Mouse (Mus musculus) stomach, postnatal 0 days (tissue): Measurements from ENCODE around the gene Sema6b. TPM values are rescaled to one million over a fixed set of nuclear protein-coding genes. Genes with fewer than 3 reads are reported as not detected.

ENCODE experiments used
- ATAC-seq: fragments of 200-750 bp; cut with Nextera tagmentation; 2 replicates; pipeline ENCODE4 v1.8.0; 2017; ENCODE audit not compliant: low FRiP score, low TSS enrichment
- DNase-seq: peaks from one replicate; pipeline ENCODE4 v3.0.0-alpha.2; 2016; ENCODE audit warnings: low spot score
- H3K27ac ChIP-seq: fragments of 300-500 bp; sonication (generic); replicated peaks from 2 replicates; pipeline ENCODE4 v1.5.1; 2014; ENCODE audit warnings: mild to moderate bottlenecking, control low read depth
- H3K27me3 ChIP-seq: fragments of 300-500 bp; sonication (generic); 2 replicates; pipeline ENCODE4 v1.6.1; 2014; ENCODE audit warnings: low read length; ENCODE audit not compliant: control insufficient read depth, insufficient read depth
- H3K36me3 ChIP-seq: fragments of 300-500 bp; sonication (generic); 2 replicates; pipeline ENCODE4 v1.6.1; 2014; ENCODE audit warnings: low read length, mixed read lengths; ENCODE audit not compliant: control insufficient read depth, insufficient read depth
- H3K4me1 ChIP-seq: fragments of 300-500 bp; sonication (generic); replicated peaks from 2 replicates; pipeline ENCODE4 v1.6.1; 2014; ENCODE audit warnings: antibody characterized with exemption; ENCODE audit not compliant: control insufficient read depth, insufficient read depth
- H3K4me2 ChIP-seq: fragments of 300-500 bp; sonication (generic); replicated peaks from 2 replicates; pipeline ENCODE4 v1.6.1; 2014; ENCODE audit warnings: low read depth, mild to moderate bottlenecking, control low read depth, moderate library complexity
- H3K4me3 ChIP-seq: fragments of 300-500 bp; sonication (generic); 2 replicates; pipeline ENCODE4 v1.5.1; 2014; ENCODE audit warnings: low read depth, low read length, control low read depth
- H3K9ac ChIP-seq: fragments of 300-500 bp; sonication (generic); 2 replicates; pipeline ENCODE4 v1.6.1; 2014; ENCODE audit warnings: mild to moderate bottlenecking, low read length, control low read depth, mixed read lengths
- H3K9me3 ChIP-seq: fragments of 300-500 bp; sonication (generic); 2 replicates; pipeline ENCODE4 v1.6.1; 2016; ENCODE audit warnings: low read length; ENCODE audit not compliant: control insufficient read depth
- CTCF ChIP-seq: IDR thresholded peaks from 2 replicates; pipeline ENCODE4 v1.5.1; 2016; ENCODE audit warnings: antibody characterized with exemption, low read depth, mild to moderate bottlenecking, moderate library complexity
- EP300 ChIP-seq: optimal IDR thresholded peaks from 2 replicates; pipeline ENCODE3; 2016; ENCODE audit warnings: antibody characterized with exemption
- WGBS: fragments of 180-500 bp; shearing (Covaris S2); extraction: QIAGEN DNeasy Blood & Tissue Kit; methylation state at CpG from one replicate; pipeline ENCODE4 v1.1.7; 2014; 5-methylcytosine and 5-hydroxymethylcytosine counted together
- microRNA-seq: library from miRNA; unstranded; fragments of <30 nt; microRNA quantifications from one replicate; pipeline ENCODE4, GENCODE M21; 2016
- polyA plus RNA-seq: library from polyadenylated mRNA; unstranded; fragments of >200 nt; fragmentation: Nextera tagmentation; extraction: Ambion mirVana; gene quantifications from 2 replicates; pipeline ENCODE4 v1.2.1, GENCODE M21; 2015

Sema6b gene
- polyA plus RNA-seq, 1 experiment from 2014 or later, result 0.39 TPM

DNA sequence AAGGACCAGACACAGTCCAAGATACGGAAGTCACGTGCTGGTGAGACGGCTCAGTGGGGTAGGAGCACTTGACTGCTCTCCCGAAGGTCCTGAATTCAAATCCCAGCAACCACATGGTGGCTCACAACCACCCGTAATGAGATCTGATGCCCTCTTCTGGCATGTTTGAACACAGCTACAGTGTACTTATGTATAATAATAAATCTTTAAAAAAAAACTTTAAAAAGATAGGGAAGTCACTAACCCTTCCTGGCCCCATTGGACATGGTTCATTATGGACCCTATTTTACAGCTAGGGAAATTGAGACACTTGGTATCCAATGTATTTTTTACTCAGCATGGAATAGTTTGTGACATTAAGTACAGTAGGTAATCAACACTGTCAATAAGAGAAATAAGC lies 62.6 kb downstream of the Sema6b start:
- WGBS, result 92% methylated on average over 5 of the region's 5 CpGs
- 0 out of 2 replicates have a peak, but pooled peaks have one; percentile 8 for TF ChIP-seq CTCF
- TF ChIP-seq EP300, result no peak
- H3K4me1 ChIP-seq, result peaks cover 11% of the 10 kb centered on the region

DNA sequence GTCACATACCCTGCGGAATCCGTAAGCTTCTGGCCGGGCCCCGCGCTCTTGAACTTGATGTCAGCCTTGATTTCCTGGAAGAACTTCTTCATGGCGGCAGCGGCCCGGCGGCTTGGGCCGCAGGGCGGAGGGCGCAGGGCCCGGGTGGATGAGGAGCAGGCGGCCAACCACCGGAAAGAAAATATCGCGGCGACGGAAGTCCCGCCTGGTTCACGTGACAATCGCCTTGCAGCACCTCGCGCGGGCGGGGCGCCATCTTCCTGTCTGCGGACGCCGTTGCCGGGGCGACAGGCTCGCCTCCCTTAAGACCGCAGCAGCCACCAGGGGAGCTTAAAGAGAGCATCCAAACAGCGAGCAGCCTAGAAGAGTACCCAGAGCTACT lies 65.3 kb downstream of the Sema6b start, which contains the start of gene Ubxn6:
TSS of gene Ubxn6 (minus strand) at position 202 of the 382 bp plus-strand sequence.
- Histone ChIP-seq H3K36me3 (peaks cover 20% of the 10 kb centered on the region), H3K4me3 (peak within 1 kb of the TSS; percentile 74), H3K4me2 (peak within 1 kb of the TSS; percentile 69), H3K27me3 (no peaks in the 10 kb centered on the region), H3K27ac (peak within 1 kb of the TSS; percentile 99), H3K9ac (peak within 1 kb of the TSS; percentile 91), H3K9me3 (no peaks in the 10 kb centered on the region), H3K4me1 (peaks cover 8% of the 10 kb centered on the region)
- TF ChIP-seq EP300, result peak; percentile 73
- peak; percentile 68 for TF ChIP-seq CTCF
- under 1% methylated on average over 35 of the region's 35 CpGs for WGBS
- DNase-seq (peak; percentile 97), ATAC-seq (peak; percentile 53)

More for the DNA sequence above, 62.6 kb downstream of the Sema6b start:
- no peak for ATAC-seq
- DNase-seq, result no peak
- H3K9me3 ChIP-seq, result no peaks in the 10 kb centered on the region
- no peak overlapping the region for H3K27ac ChIP-seq
- no peak overlapping the region for H3K9ac ChIP-seq
- no peaks in the 10 kb centered on the region for H3K27me3 ChIP-seq
- no peak overlapping the region for H3K4me3 ChIP-seq
- no peak overlapping the region for H3K4me2 ChIP-seq
- H3K36me3 ChIP-seq, result peaks cover 4% of the 10 kb centered on the region

DNA sequence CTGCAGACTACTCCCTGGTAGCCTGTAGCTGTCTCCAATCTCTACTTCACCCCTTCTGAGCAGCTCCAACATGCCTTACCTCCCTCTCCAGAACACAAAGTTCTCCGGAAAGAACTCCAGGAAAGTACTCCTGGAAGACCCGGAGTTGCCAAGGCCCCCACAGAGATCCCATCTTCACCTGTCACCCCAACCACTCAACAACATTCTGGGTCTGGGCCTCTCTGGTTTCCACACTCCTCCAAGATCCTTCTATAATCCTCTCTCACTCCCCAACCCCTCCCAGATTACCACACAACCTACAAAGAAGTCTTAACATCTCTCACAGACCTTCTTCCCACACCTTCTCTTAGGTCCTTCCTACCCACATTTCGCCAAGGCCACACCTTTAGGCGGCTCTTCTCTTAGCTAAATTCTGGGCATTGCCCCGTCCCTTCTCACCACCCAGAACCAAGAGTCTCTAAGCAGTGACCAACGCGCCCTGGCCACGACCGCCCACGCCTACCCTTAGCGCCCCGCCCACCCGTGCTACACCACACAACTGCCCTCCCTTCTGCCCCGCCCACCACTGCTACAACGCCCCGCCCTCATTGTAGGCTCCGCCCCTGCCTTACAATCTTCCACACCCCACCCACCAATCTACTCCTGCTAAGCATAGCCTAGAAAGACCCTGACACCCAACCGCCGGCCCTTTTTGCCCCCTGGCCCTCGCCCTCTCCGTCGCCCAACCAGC lies 65.9 kb downstream of the Sema6b start:
- WGBS, result 7% methylated on average over 21 of the region's 22 CpGs
- Histone ChIP-seq H3K9me3 (no peaks in the 10 kb centered on the region), H3K36me3 (peaks cover 26% of the 10 kb centered on the region), H3K4me3 (peak overlapping the region; percentile 74), H3K4me1 (peaks cover 8% of the 10 kb centered on the region), H3K27ac (peak overlapping the region; percentile 99), H3K4me2 (peak overlapping the region; percentile 69), H3K9ac (peak overlapping the region; percentile 91), H3K27me3 (no peaks in the 10 kb centered on the region)
- ATAC-seq, result peak; percentile 55
- peak; percentile 97 for DNase-seq
- no peak for TF ChIP-seq CTCF
- no peak for TF ChIP-seq EP300

Small RNAs within 50 kb of the gene (microRNA-seq; reads per million reads assigned to microRNA genes)
- not detected for gene Gm44397

Other genes starting within 250 kb of the Sema6b start
- gene Zfp959, start 248.2 kb downstream of the Sema6b start, polyA plus RNA-seq, result 7.5 and 7.7 TPM in 2 replicates
- 4.9 and 5.8 TPM in 2 replicates for gene Zfp119b, start 190.8 kb downstream of the Sema6b start, polyA plus RNA-seq
- gene Ebi3, start 187.7 kb downstream of the Sema6b start, polyA plus RNA-seq, result 2.7 and 3.1 TPM in 2 replicates
- 12.5 and 12.6 TPM in 2 replicates for gene Yju2, start 181.2 kb downstream of the Sema6b start, polyA plus RNA-seq
- gene Shd, start 169.9 kb downstream of the Sema6b start, polyA plus RNA-seq, result 3.2 and 3.4 TPM in 2 replicates
- gene Fsd1, start 153.8 kb downstream of the Sema6b start, polyA plus RNA-seq, result 2.7 and 3.5 TPM in 2 replicates
- gene Stap2, start 134.8 kb downstream of the Sema6b start, polyA plus RNA-seq, result 44.2 and 50.6 TPM in 2 replicates
- 28.9 and 34.9 TPM in 2 replicates for gene Mpnd, start 134.6 kb downstream of the Sema6b start, polyA plus RNA-seq
- 100 and 101 TPM in 2 replicates for gene Sh3gl1, start 103.7 kb downstream of the Sema6b start, polyA plus RNA-seq
- 4.5 and 5.0 TPM in 2 replicates for gene Chaf1a, start 99.9 kb downstream of the Sema6b start, polyA plus RNA-seq
- 43.0 and 45.1 TPM in 2 replicates for gene Ubxn6, start 65.3 kb downstream of the Sema6b start, polyA plus RNA-seq
- gene Hdgfl2, start 60.7 kb downstream of the Sema6b start, polyA plus RNA-seq, result 37.8 and 38.4 TPM in 2 replicates
- gene Plin4, start 30.5 kb downstream of the Sema6b start, polyA plus RNA-seq, result 0.95 and 1.4 TPM in 2 replicates
- gene Plin5, start 22.7 kb downstream of the Sema6b start, polyA plus RNA-seq, result 0.48 and 0.65 TPM in 2 replicates
- 1.2 and 1.9 TPM in 2 replicates for gene Lrg1, start 18.3 kb downstream of the Sema6b start, polyA plus RNA-seq
- 4.4 and 5.2 TPM in 2 replicates for gene Tnfaip8l1, start 22.1 kb upstream of the Sema6b start, polyA plus RNA-seq
- gene Mydgf, start 43.6 kb upstream of the Sema6b start, polyA plus RNA-seq, result 77.0 and 83.0 TPM in 2 replicates
- 13.8 and 14.0 TPM in 2 replicates for gene Dpp9, start 78.6 kb upstream of the Sema6b start, polyA plus RNA-seq
- gene Fem1a, start 116.5 kb upstream of the Sema6b start, polyA plus RNA-seq, result 9.6 and 10.0 TPM in 2 replicates
- gene Ticam1, start 136.4 kb upstream of the Sema6b start, polyA plus RNA-seq, result 4.6 and 6.4 TPM in 2 replicates
- 65.3 and 67.3 TPM in 2 replicates for gene Plin3, start 152.5 kb upstream of the Sema6b start, polyA plus RNA-seq
- gene Arrdc5, start 159.9 kb upstream of the Sema6b start, polyA plus RNA-seq, result not detected in 2 replicates
- gene Uhrf1, start 163.0 kb upstream of the Sema6b start, polyA plus RNA-seq, result 18.4 and 19.5 TPM in 2 replicates
- 13.5 and 15.0 TPM in 2 replicates for gene Kdm4b, start 185.7 kb upstream of the Sema6b start, polyA plus RNA-seq